Mouse (Mus musculus): ENCODE data around the gene Tpst1. TPM values are rescaled to one million over a fixed set of nuclear protein-coding genes. Genes with fewer than 3 reads are reported as not detected.
"Not testable (repeated sequence)": the region's sequence is repeated elsewhere in the genome, so short reads cannot be mapped to it uniquely, and the experiment has no call there.

Tpst1 gene
- 57.5 and 60.4 TPM in 2 replicates for polyA plus RNA-seq (2016; fragmentation: Nextera tagmentation; extraction: Ambion mirVana)

GRCm38 (mm10) chr5:130073026-130073425 is at the start of gene Tpst1:
Tpst1 (plus strand) TSS chr5:130073326.
- Histone ChIP-seq H3K27ac (replicated peaks) (no peak within 1 kb of the TSS), H3K27me3 (ENCODE audit: low read depth, poor library complexity, severe bottlenecking) (peaks cover 8% of the 10 kb centered on the region), H3K36me3 (no peaks in the 10 kb centered on the region), H3K4me3 (no peak within 1 kb of the TSS), H3K9me3 (replicated peaks) (no peaks in the 10 kb centered on the region), H3K4me1 (no peaks in the 10 kb centered on the region)
- WGBS: 93% methylated on average over 6 of the region's 6 CpGs
- no peak for DNase-seq (ENCODE audit: low spot score)

GRCm38 (mm10) chr5:130023767-130024539 is 49.2 kb upstream of the Tpst1 start:
- peak; percentile 84 for DNase-seq (ENCODE audit: low spot score)
- Histone ChIP-seq H3K9me3 (replicated peaks) (no peaks in the 10 kb centered on the region), H3K4me1 (peaks cover 23% of the 10 kb centered on the region), H3K27ac (replicated peaks) (peak overlapping the region; percentile 82), H3K4me3 (peak overlapping the region; percentile 74), H3K27me3 (ENCODE audit: low read depth, poor library complexity, severe bottlenecking) (no peaks in the 10 kb centered on the region), H3K36me3 (no peaks in the 10 kb centered on the region)
- under 1% methylated on average over 32 of the region's 32 CpGs for WGBS

DNA sequence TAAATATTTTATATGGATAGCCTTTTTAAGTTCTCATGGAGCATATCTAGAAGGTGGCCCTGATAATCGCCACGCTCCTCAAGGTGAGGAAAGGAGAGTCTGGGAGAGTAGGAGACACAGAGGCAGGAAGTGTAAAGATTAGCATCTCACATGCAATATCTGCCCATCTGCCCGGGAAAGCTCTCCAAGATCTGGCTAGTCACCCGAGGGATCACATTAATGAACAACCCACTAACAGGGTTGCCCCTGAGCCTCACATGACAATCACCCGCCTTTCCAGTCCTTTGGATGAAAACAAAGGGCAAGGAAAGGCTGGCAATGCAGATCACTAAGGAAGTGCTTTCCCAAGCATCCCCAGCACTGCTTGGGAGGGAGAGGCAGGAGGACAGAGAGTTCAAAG is 46.0 kb upstream of the Tpst1 start:
- 86% methylated on average over 5 of the region's 5 CpGs for WGBS

GRCm38 (mm10) chr5:130027696-130028095 is 45.4 kb upstream of the Tpst1 start:
- Histone ChIP-seq H3K27me3 (ENCODE audit: low read depth, poor library complexity, severe bottlenecking) (no peaks in the 10 kb centered on the region), H3K4me3 (no peak overlapping the region), H3K9me3 (replicated peaks) (no peaks in the 10 kb centered on the region), H3K4me1 (peaks cover 24% of the 10 kb centered on the region), H3K36me3 (no peaks in the 10 kb centered on the region), H3K27ac (replicated peaks) (no peak overlapping the region)
- 86% methylated on average over 7 of the region's 7 CpGs for WGBS
- DNase-seq (ENCODE audit: low spot score): no peak

More for the DNA sequence above, 46.0 kb upstream of the Tpst1 start:
- no peaks in the 10 kb centered on the region for H3K9me3 ChIP-seq (replicated peaks)
- DNase-seq (ENCODE audit: low spot score): no peak
- H3K4me1 ChIP-seq: peaks cover 24% of the 10 kb centered on the region
- H3K36me3 ChIP-seq: no peaks in the 10 kb centered on the region
- no peak overlapping the region for H3K4me3 ChIP-seq
- no peak overlapping the region for H3K27ac ChIP-seq (replicated peaks)
- H3K27me3 ChIP-seq (ENCODE audit: low read depth, poor library complexity, severe bottlenecking): no peaks in the 10 kb centered on the region

DNA sequence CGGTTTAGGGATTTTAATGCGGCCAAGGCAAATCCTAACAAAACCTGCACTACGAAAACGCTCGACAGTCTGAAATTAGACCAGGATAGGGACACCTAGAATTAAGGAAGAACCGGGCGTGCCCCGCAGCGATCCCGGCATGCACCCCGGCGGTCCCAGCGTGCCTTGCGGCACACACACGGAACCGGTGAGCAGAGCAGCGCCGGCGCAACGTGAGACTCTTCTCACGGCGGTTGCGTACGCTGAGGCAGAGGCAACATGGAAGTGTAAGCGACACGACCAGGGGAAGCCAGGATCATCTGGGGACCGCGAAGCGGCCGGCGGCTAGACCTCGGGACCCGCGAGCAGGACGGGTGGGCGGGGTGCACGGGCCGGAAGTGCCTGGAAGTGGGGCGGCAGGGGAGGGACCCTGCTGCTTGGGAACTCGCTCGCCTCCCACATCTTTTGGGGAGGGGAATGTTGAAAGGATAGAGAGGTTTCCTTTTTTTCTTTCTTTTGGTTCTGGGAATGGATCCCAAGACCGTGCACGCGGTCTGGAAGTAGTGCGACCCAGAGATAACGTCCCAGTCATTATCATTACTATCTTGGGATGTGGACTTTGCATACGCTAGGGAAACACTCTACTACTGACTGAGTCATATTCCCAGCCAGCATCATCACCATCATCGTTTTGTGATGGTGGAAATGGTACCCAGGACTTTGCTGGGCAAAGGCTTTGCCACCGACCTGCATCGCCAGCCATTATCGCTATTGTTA is 43.8 kb upstream of the Tpst1 start, which contains the start of the genes Asl and Crcp:
Asl (minus strand) TSS at position 106 of the 756 bp plus-strand sequence.
Crcp (plus strand) TSS at position 149 of the 756 bp plus-strand sequence.
- peak; percentile 84 for DNase-seq (ENCODE audit: low spot score)
- peaks cover 20% of the 10 kb centered on the region for H3K4me1 ChIP-seq
- 1% methylated on average over 51 of the region's 51 CpGs for WGBS
- no peaks in the 10 kb centered on the region for H3K9me3 ChIP-seq (replicated peaks)
- no peaks in the 10 kb centered on the region for H3K36me3 ChIP-seq
- peak within 1 kb of the TSS; percentile 97 for H3K27ac ChIP-seq (replicated peaks)
- H3K4me3 ChIP-seq: peak within 1 kb of the TSS; percentile 88
- no peaks in the 10 kb centered on the region for H3K27me3 ChIP-seq (ENCODE audit: low read depth, poor library complexity, severe bottlenecking)

DNA sequence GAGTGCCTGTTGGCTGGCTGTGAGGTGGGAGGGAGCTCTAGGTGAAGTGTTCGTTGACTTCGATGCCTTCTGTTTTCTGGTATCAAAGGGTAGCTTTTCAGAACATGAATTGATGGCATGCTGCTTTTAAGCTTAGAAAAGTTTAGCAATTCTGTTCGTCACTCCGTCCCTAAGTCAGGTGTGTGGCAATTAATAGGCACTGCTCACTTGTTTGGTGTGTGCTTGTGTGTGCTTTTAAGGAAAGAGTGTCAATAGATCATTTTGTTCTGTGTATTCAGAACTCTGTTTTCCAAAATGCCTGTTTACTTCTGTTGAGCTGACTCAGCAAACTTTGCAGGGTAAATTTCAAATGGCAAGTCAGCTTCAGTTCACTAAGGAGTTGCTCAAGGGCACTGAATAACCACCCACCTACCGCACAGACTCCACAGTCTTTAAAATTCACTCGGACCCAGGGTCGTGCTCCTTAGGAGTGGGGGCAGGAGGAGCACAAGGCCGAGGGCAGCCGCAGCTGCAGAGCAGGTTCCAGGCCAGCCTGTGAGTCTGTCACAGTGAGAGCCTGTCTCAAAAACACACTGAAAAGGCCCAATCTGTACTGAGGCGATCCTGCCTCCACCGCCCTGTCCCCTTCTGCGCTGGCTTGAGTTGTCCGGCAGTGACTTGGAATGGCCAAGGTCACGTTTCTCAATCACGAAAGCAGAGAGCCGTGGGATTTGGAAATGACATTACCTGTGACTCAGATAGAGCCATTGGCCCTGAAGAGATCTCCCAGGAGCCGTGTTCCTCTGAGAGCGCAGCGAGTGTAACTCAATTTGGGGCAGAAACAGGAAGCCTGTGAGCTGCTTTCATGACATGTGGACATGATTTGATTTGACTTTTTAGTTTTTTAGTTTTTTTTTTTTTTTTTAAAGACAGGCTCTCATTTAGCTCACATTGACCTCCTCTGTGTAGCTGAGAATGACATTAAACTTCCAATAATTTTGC is 41.4 kb upstream of the Tpst1 start:
- WGBS: 96% methylated on average over 19 of the region's 19 CpGs
- H3K27me3 ChIP-seq (ENCODE audit: low read depth, poor library complexity, severe bottlenecking): no peaks in the 10 kb centered on the region
- no peaks in the 10 kb centered on the region for H3K9me3 ChIP-seq (replicated peaks)
- H3K36me3 ChIP-seq: peaks cover 19% of the 10 kb centered on the region
- no peak overlapping the region for H3K27ac ChIP-seq (replicated peaks)
- no peak overlapping the region for H3K4me3 ChIP-seq
- DNase-seq (ENCODE audit: low spot score): no peak
- peaks cover 16% of the 10 kb centered on the region for H3K4me1 ChIP-seq

GRCm38 (mm10) chr5:130033869-130034268 is 39.3 kb upstream of the Tpst1 start:
- no peak for DNase-seq (ENCODE audit: low spot score)
- H3K9me3 ChIP-seq (replicated peaks): no peaks in the 10 kb centered on the region
- peaks cover 36% of the 10 kb centered on the region for H3K36me3 ChIP-seq
- H3K27ac ChIP-seq (replicated peaks): no peak overlapping the region
- H3K27me3 ChIP-seq (ENCODE audit: low read depth, poor library complexity, severe bottlenecking): no peaks in the 10 kb centered on the region
- WGBS: 89% methylated on average over 2 of the region's 2 CpGs
- H3K4me3 ChIP-seq: no peak overlapping the region
- H3K4me1 ChIP-seq: peaks cover 15% of the 10 kb centered on the region

- not testable (repeated sequence) for H3K4me1 ChIP-seq; H3K27ac ChIP-seq (replicated peaks); DNase-seq (ENCODE audit: low spot score); H3K27me3 ChIP-seq (ENCODE audit: low read depth, poor library complexity, severe bottlenecking); H3K9me3 ChIP-seq (replicated peaks); H3K4me3 ChIP-seq
- 65% methylated on average over 2 of the region's 2 CpGs for WGBS
- H3K36me3 ChIP-seq: peaks cover 57% of the 10 kb centered on the region
Observed at GRCm38 (mm10) chr5:130036300-130036699, 36.8 kb upstream of the Tpst1 start.

DNA sequence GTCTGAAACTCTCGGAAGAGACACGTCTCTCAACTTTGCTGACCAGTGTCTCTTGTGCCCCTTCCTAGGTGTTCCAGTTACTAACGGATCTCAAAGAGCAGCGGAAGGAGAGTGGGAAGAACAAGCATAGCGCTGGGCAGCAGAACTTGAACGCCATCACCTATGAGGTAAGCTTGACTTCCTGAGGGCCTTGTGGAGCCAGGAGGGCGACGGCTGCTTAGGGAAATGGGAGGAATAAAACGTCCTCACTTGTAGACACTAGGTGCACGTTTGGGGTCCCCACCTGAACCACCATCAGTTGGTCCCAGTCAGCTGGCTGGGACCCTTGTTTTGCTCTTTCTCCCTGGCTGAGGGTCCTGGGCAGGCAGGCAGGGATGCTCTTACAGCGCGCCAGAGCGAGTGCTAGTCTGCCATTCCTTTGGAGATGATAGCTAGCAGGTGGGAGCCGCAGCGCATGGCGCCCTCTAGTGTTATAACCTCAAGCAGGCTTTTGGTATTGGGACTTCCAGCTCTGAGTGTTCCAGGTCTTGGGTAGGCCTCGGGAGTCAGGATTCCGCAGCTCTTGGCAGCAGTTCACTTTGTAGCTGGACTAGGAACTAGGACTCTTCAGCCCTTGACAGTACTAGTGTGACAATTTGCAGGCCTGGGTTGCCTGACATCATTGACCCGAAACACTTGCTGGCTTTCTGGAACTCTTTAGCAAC is 35.2 kb upstream of the Tpst1 start:
- no peak overlapping the region for H3K27ac ChIP-seq (replicated peaks)
- H3K4me1 ChIP-seq: no peaks in the 10 kb centered on the region
- 65% methylated on average over 19 of the region's 19 CpGs for WGBS
- peak; percentile 57 for DNase-seq (ENCODE audit: low spot score)
- H3K27me3 ChIP-seq (ENCODE audit: low read depth, poor library complexity, severe bottlenecking): no peaks in the 10 kb centered on the region
- peaks cover 73% of the 10 kb centered on the region for H3K36me3 ChIP-seq
- no peak overlapping the region for H3K4me3 ChIP-seq
- H3K9me3 ChIP-seq (replicated peaks): no peaks in the 10 kb centered on the region

DNA sequence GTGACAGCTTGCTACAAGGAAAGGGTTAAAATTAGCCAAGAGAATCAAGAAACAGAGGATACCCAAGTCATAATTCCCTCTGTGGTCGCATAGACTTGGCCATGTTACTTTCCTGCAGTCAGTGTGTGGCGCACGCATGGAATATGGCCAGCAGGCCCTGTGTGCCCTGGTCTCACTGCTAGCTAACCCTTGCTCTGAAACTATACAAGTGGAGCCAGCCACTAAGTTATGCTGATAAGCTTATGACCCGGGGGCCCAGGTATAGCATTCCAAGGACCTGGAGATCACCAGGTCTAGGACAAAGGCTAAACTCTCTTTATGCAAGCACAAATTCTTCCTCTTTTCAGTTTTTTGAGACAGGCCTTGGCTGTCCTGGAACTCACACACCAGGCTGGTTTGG is 32.3 kb upstream of the Tpst1 start:
- 95% methylated on average over 4 of the region's 4 CpGs for WGBS
- peaks cover 90% of the 10 kb centered on the region for H3K36me3 ChIP-seq

DNA sequence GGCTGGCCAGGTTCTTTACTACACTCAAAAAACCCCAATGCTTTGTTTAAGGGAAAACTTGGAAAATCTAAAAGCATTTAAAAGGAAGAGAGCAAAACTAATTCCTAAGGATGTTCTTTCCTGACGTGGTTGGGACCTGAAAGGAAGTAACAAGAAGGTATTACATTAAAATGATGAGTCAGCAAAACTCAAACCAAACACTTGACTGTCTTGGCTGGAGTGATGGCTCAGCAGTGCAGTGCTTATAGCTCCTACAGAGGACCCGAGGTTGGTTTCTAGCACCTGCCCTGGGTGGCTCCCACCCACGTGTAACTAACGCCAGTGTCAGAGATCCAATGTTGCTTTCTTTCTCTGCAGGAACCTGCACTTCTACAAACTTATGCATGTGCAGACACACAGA is 31.9 kb upstream of the Tpst1 start:
- H3K4me1 ChIP-seq: no peaks in the 10 kb centered on the region
- no peaks in the 10 kb centered on the region for H3K9me3 ChIP-seq (replicated peaks)
- no peak overlapping the region for H3K4me3 ChIP-seq
- H3K27me3 ChIP-seq (ENCODE audit: low read depth, poor library complexity, severe bottlenecking): no peaks in the 10 kb centered on the region
- H3K27ac ChIP-seq (replicated peaks): no peak overlapping the region
- no peak for DNase-seq (ENCODE audit: low spot score)
- WGBS: 92% methylated on average over 4 of the region's 4 CpGs
- H3K36me3 ChIP-seq: peaks cover 90% of the 10 kb centered on the region

More for the DNA sequence above, 32.3 kb upstream of the Tpst1 start:
- Histone ChIP-seq H3K4me1 (no peaks in the 10 kb centered on the region), H3K9me3 (replicated peaks) (no peaks in the 10 kb centered on the region), H3K27ac (replicated peaks) (no peak overlapping the region), H3K4me3 (no peak overlapping the region), H3K27me3 (ENCODE audit: low read depth, poor library complexity, severe bottlenecking) (no peaks in the 10 kb centered on the region)
- DNase-seq (ENCODE audit: low spot score): no peak

DNA sequence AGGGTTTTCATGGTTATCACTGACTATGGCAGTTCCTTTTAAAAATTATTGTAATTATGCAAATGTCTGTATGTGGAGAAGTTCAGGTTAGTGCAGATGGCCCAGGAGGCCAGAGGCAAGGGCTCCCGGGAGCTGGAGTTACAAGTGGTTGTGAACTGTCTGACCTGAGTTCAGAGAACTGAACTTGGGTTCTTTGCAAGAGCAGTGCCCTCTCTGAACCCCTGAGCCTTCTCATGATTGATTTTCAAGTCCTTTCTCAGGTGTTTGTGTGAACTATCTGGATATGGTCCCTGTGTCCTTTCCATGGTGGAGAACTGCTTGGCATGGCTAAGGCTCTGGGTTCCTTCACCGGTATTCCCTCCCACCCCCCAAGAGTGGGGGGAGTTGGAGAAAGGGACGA is 29.4 kb upstream of the Tpst1 start:
- DNase-seq (ENCODE audit: low spot score): no peak
- Histone ChIP-seq H3K27ac (replicated peaks) (no peak overlapping the region), H3K9me3 (replicated peaks) (no peaks in the 10 kb centered on the region), H3K4me1 (no peaks in the 10 kb centered on the region), H3K36me3 (peaks cover 91% of the 10 kb centered on the region), H3K27me3 (ENCODE audit: low read depth, poor library complexity, severe bottlenecking) (no peaks in the 10 kb centered on the region), H3K4me3 (no peak overlapping the region)
- 91% methylated on average over 3 of the region's 3 CpGs for WGBS

All from midbrain, embryonic 10.5 days (tissue).